Mouse (Mus musculus): Measurements from ENCODE around the gene Hnrnpul2. TPM values are rescaled to one million over a fixed set of nuclear protein-coding genes. Genes with fewer than 3 reads are reported as not detected.

Hnrnpul2 gene
- polyA plus RNA-seq, 1 experiment: 20.9 TPM

GRCm38 (mm10) chr19:8786008-8786781 lies 33.6 kb upstream of the Hnrnpul2 start, which contains the start of gene Taf6l:
Gene Taf6l, minus strand, starts transcription at chr19:8786417.
- H3K36me3 ChIP-seq (ENCODE audit: control insufficient read depth, insufficient read depth, low read length): peaks cover 2% of the 10 kb centered on the region; the same call in 1 of the 2 replicates
- H3K4me1 ChIP-seq (ENCODE audit: control insufficient read depth, insufficient read depth, insufficient read length, low read length): no peaks in the 10 kb centered on the region; the same call in 1 of the 2 replicates
- no peak for TF ChIP-seq CTCF (IDR thresholded peaks at IDR 0.05; ENCODE audit: extremely low read depth, insufficient read length, insufficient replicate concordance, low read depth, low read length)
- peak; percentile 48 for TF ChIP-seq POLR2A (IDR thresholded peaks at IDR 0.05; ENCODE audit: low read depth, low read length)
- WGBS: 1% methylated on average over 32 of the region's 32 CpGs
- H3K27me3 ChIP-seq (ENCODE audit: control insufficient read depth, insufficient read depth, low read length): no peaks in the 10 kb centered on the region
- H3K4me3 ChIP-seq (ENCODE audit: low read depth, low read length): peak within 1 kb of the TSS; percentile 85
- peak within 1 kb of the TSS; percentile 48 for H3K27ac ChIP-seq (ENCODE audit: insufficient read depth, low read depth, low read length)

GRCm38 (mm10) chr19:8788521-8788920 lies 31.3 kb upstream of the Hnrnpul2 start:
- no peaks in the 10 kb centered on the region; the same call in 1 of the 2 replicates for H3K4me1 ChIP-seq (ENCODE audit: control insufficient read depth, insufficient read depth, insufficient read length, low read length)
- H3K4me3 ChIP-seq (ENCODE audit: low read depth, low read length): no peak overlapping the region
- no peaks in the 10 kb centered on the region for H3K27me3 ChIP-seq (ENCODE audit: control insufficient read depth, insufficient read depth, low read length)
- peaks cover 8% of the 10 kb centered on the region for H3K36me3 ChIP-seq (ENCODE audit: control insufficient read depth, insufficient read depth, low read length)
- no peak overlapping the region for H3K27ac ChIP-seq (ENCODE audit: insufficient read depth, low read depth, low read length)
- TF ChIP-seq CTCF (IDR thresholded peaks at IDR 0.05; ENCODE audit: extremely low read depth, insufficient read length, insufficient replicate concordance, low read depth, low read length): no peak
- WGBS: 58% methylated on average over 3 of the region's 3 CpGs

- WGBS: 63% methylated on average over 1 of the region's 1 CpGs
- Histone ChIP-seq H3K27me3 (ENCODE audit: control insufficient read depth, insufficient read depth, low read length) (no peaks in the 10 kb centered on the region), H3K4me1 (ENCODE audit: control insufficient read depth, insufficient read depth, insufficient read length, low read length) (no peaks in the 10 kb centered on the region; the same call in 1 of the 2 replicates), H3K27ac (ENCODE audit: insufficient read depth, low read depth, low read length) (no peak overlapping the region), H3K4me3 (ENCODE audit: low read depth, low read length) (no peak overlapping the region), H3K36me3 (ENCODE audit: control insufficient read depth, insufficient read depth, low read length) (peaks cover 13% of the 10 kb centered on the region)
- TF ChIP-seq CTCF (IDR thresholded peaks at IDR 0.05; ENCODE audit: extremely low read depth, insufficient read length, insufficient replicate concordance, low read depth, low read length) (no peak), POLR2A (IDR thresholded peaks at IDR 0.05; ENCODE audit: low read depth, low read length) (no peak)
Observed at GRCm38 (mm10) chr19:8789171-8789570, 30.6 kb upstream of the Hnrnpul2 start.

- TF ChIP-seq CTCF (IDR thresholded peaks at IDR 0.05; ENCODE audit: extremely low read depth, insufficient read length, insufficient replicate concordance, low read depth, low read length) (no peak), POLR2A (IDR thresholded peaks at IDR 0.05; ENCODE audit: low read depth, low read length) (no peak)
- Histone ChIP-seq H3K27ac (ENCODE audit: insufficient read depth, low read depth, low read length) (no peak overlapping the region), H3K4me1 (ENCODE audit: control insufficient read depth, insufficient read depth, insufficient read length, low read length) (no peaks in the 10 kb centered on the region; the same call in 1 of the 2 replicates), H3K4me3 (ENCODE audit: low read depth, low read length) (no peak overlapping the region), H3K27me3 (ENCODE audit: control insufficient read depth, insufficient read depth, low read length) (no peaks in the 10 kb centered on the region), H3K36me3 (ENCODE audit: control insufficient read depth, insufficient read depth, low read length) (peaks cover 15% of the 10 kb centered on the region)
- WGBS: 82% methylated on average over 7 of the region's 7 CpGs
Observed at GRCm38 (mm10) chr19:8790171-8790570, 29.6 kb upstream of the Hnrnpul2 start.

GRCm38 (mm10) chr19:8798264-8798946 lies 21.4 kb upstream of the Hnrnpul2 start, which contains the start of gene Polr2g:
Gene Polr2g, minus strand, starts transcription at chr19:8798577.
- Histone ChIP-seq H3K27ac (ENCODE audit: insufficient read depth, low read depth, low read length) (peak within 1 kb of the TSS; percentile 34), H3K4me1 (ENCODE audit: control insufficient read depth, insufficient read depth, insufficient read length, low read length) (peaks cover 5% of the 10 kb centered on the region; the same call in 1 of the 2 replicates), H3K27me3 (ENCODE audit: control insufficient read depth, insufficient read depth, low read length) (no peaks in the 10 kb centered on the region), H3K4me3 (ENCODE audit: low read depth, low read length) (peak within 1 kb of the TSS; percentile 75), H3K36me3 (ENCODE audit: control insufficient read depth, insufficient read depth, low read length) (peaks cover 10% of the 10 kb centered on the region)
- WGBS: 1% methylated on average over 25 of the region's 25 CpGs
- TF ChIP-seq CTCF (IDR thresholded peaks at IDR 0.05; ENCODE audit: extremely low read depth, insufficient read length, insufficient replicate concordance, low read depth, low read length): no peak
- peak; percentile 70; the same call in 1 of the 2 replicates for TF ChIP-seq POLR2A (IDR thresholded peaks at IDR 0.05; ENCODE audit: low read depth, low read length)

GRCm38 (mm10) chr19:8798947-8799315 lies 20.9 kb upstream of the Hnrnpul2 start:
- Histone ChIP-seq H3K27ac (ENCODE audit: insufficient read depth, low read depth, low read length) (no peak overlapping the region), H3K4me3 (ENCODE audit: low read depth, low read length) (no peak overlapping the region), H3K4me1 (ENCODE audit: control insufficient read depth, insufficient read depth, insufficient read length, low read length) (peaks cover 5% of the 10 kb centered on the region; the same call in 1 of the 2 replicates), H3K36me3 (ENCODE audit: control insufficient read depth, insufficient read depth, low read length) (peaks cover 6% of the 10 kb centered on the region), H3K27me3 (ENCODE audit: control insufficient read depth, insufficient read depth, low read length) (no peaks in the 10 kb centered on the region)
- TF ChIP-seq POLR2A (IDR thresholded peaks at IDR 0.05; ENCODE audit: low read depth, low read length): no peak
- no peak for TF ChIP-seq CTCF (IDR thresholded peaks at IDR 0.05; ENCODE audit: extremely low read depth, insufficient read length, insufficient replicate concordance, low read depth, low read length)

All from small intestine, adult 2 months (tissue).